Mouse (Mus musculus) myocyte (in vitro differentiated cells): ENCODE data around the gene Arfip1. TPM values are rescaled to one million over a fixed set of nuclear protein-coding genes. Genes with fewer than 3 reads are reported as not detected.

Experiments used
- H3K27me3 ChIP-seq: one replicate; pipeline ENCODE4 v1.6.1; 2011; ENCODE audit not compliant: control insufficient read depth, insufficient read depth, insufficient read length
- H3K36me3 ChIP-seq: one replicate; pipeline ENCODE4 v1.6.1; 2011; ENCODE audit not compliant: control insufficient read depth, insufficient read depth
- H3K4me2 ChIP-seq: one replicate; pipeline ENCODE4 v1.6.1; 2011; ENCODE audit warnings: low read depth, control low read depth
- H3K4me3 ChIP-seq: one replicate; pipeline ENCODE4 v1.5.1; 2011; ENCODE audit warnings: mild to moderate bottlenecking, control low read depth, moderate library complexity
- H3K79me2 ChIP-seq: one replicate; pipeline ENCODE4 v1.6.1; 2011; ENCODE audit not compliant: control insufficient read depth, insufficient read depth
- H3ac ChIP-seq: one replicate; pipeline ENCODE4 v1.6.1; 2011; ENCODE audit not compliant: control insufficient read depth, insufficient read length
- CEBPB ChIP-seq: IDR thresholded peaks from 2 replicates; pipeline ENCODE4 v1.6.1; 2011; ENCODE audit warnings: mild to moderate bottlenecking, moderate library complexity; ENCODE audit not compliant: poor library complexity, insufficient read depth, severe bottlenecking
- E2F4 ChIP-seq: IDR thresholded peaks from one replicate; pipeline ENCODE4 v1.6.1; 2011; ENCODE audit warnings: mild to moderate bottlenecking, control low read depth, moderate library complexity; ENCODE audit not compliant: insufficient read depth
- MAX ChIP-seq: IDR thresholded peaks from one replicate; pipeline ENCODE4 v1.6.1; 2011; ENCODE audit warnings: low read depth, mild to moderate bottlenecking, control low read depth
- MYOD1 ChIP-seq, 3 experiments: IDR thresholded peaks; one replicate each; pipeline ENCODE4 v1.6.1; 2011; ENCODE audit warnings: control low read depth in 2 of 3, low read depth in 2 of 3, mild to moderate bottlenecking in 2 of 3, moderate library complexity in 1 of 3; ENCODE audit not compliant: insufficient read length in 2 of 3, control insufficient read depth in 1 of 3
- MYOG ChIP-seq, 3 experiments: IDR thresholded peaks; one replicate each; pipeline ENCODE4 v1.6.1; 2011; ENCODE audit warnings: control low read depth in 2 of 3, low read depth in 2 of 3, mild to moderate bottlenecking in 2 of 3; ENCODE audit not compliant: insufficient read length in 2 of 3, control insufficient read depth in 1 of 3, insufficient read depth in 1 of 3
- POLR2A ChIP-seq: IDR thresholded peaks from one replicate; pipeline ENCODE4 v1.6.1; 2011; ENCODE audit warnings: low read depth, mild to moderate bottlenecking, control low read depth, moderate library complexity; ENCODE audit not compliant: insufficient read length
- POLR2AphosphoS2 ChIP-seq: IDR thresholded peaks from one replicate; pipeline ENCODE4 v1.6.1; 2011; ENCODE audit warnings: low read depth, control low read depth; ENCODE audit not compliant: insufficient read length
- REST ChIP-seq: IDR thresholded peaks from one replicate; pipeline ENCODE4 v1.6.1; 2011; ENCODE audit warnings: mild to moderate bottlenecking, control low read depth, moderate library complexity; ENCODE audit not compliant: insufficient read depth, insufficient read length
- SRF ChIP-seq: IDR thresholded peaks from one replicate; pipeline ENCODE4 v1.6.1; 2011; ENCODE audit warnings: low read depth; ENCODE audit not compliant: control insufficient read depth, insufficient read length
- TCF12 ChIP-seq: IDR thresholded peaks from one replicate; pipeline ENCODE4 v1.6.1; 2011; ENCODE audit warnings: mild to moderate bottlenecking, control low read depth; ENCODE audit not compliant: poor library complexity, insufficient read depth, severe bottlenecking
- TCF3 ChIP-seq: IDR thresholded peaks from one replicate; pipeline ENCODE4 v1.6.1; 2011; ENCODE audit warnings: low read depth, control low read depth; ENCODE audit not compliant: insufficient read length
- USF1 ChIP-seq: IDR thresholded peaks from one replicate; pipeline ENCODE4 v1.6.1; 2011; ENCODE audit warnings: low read depth, mild to moderate bottlenecking, control low read depth, moderate library complexity
- polyA plus RNA-seq: library from polyadenylated mRNA; unstranded; fragments of >200 nt; fragmentation: generic; extraction: Trizol; gene quantifications from one replicate; pipeline ENCODE4 v1.2.1, GENCODE M21; 2012; ENCODE audit warnings: missing spikeins

Gene Arfip1
- polyA plus RNA-seq, 1 experiment: 28.2 TPM

GRCm38 (mm10) chr3:84471146-84471545 is 111.3 kb downstream of the Arfip1 start:
- no peak overlapping the region for H3K4me2 ChIP-seq
- H3K27me3 ChIP-seq: no peaks in the 10 kb centered on the region
- no peak overlapping the region for H3K4me3 ChIP-seq
- H3ac ChIP-seq: no peak overlapping the region
- H3K79me2 ChIP-seq: no peaks in the 10 kb centered on the region
- TF ChIP-seq SRF (no peak), TCF12 (no peak), POLR2A (no peak), USF1 (no peak), CEBPB (no peak), MYOD1 (IDR thresholded peaks at IDR 0.05; ENCODE audit: control insufficient read depth in 1 of 3, insufficient read length in 2 of 3, low read depth in 2 of 3) (no peak)
- H3K36me3 ChIP-seq: no peaks in the 10 kb centered on the region

DNA sequence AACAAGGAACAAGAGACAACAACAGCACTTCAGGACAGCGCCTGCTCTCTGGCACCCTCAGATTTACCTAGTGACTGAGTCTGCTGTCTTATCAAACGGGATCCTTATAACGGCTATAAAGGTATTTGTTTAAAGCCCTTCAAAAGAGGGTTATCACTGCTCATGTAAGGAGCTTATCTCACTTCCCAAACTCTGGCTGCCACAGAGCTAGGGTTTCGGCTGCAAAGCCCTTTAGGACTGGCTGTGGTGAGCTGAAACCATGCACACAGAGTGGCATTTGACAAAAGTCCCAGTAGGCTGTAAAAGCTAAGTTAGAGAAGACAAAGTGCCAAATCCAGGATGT is 114.3 kb downstream of the Arfip1 start:
- H3K27me3 ChIP-seq: no peaks in the 10 kb centered on the region
- TF ChIP-seq REST (no peak), POLR2AphosphoS2 (no peak), E2F4 (no peak), TCF3 (no peak), MYOD1 (IDR thresholded peaks at IDR 0.05; ENCODE audit: control insufficient read depth in 1 of 3, insufficient read length in 2 of 3, low read depth in 2 of 3) (no peak), POLR2A (no peak), CEBPB (no peak), SRF (no peak), TCF12 (no peak), MYOG (IDR thresholded peaks at IDR 0.05; ENCODE audit: control insufficient read depth in 1 of 3, insufficient read depth in 1 of 3, insufficient read length in 2 of 3, low read depth in 2 of 3) (no peak), USF1 (no peak), MAX (no peak)

DNA sequence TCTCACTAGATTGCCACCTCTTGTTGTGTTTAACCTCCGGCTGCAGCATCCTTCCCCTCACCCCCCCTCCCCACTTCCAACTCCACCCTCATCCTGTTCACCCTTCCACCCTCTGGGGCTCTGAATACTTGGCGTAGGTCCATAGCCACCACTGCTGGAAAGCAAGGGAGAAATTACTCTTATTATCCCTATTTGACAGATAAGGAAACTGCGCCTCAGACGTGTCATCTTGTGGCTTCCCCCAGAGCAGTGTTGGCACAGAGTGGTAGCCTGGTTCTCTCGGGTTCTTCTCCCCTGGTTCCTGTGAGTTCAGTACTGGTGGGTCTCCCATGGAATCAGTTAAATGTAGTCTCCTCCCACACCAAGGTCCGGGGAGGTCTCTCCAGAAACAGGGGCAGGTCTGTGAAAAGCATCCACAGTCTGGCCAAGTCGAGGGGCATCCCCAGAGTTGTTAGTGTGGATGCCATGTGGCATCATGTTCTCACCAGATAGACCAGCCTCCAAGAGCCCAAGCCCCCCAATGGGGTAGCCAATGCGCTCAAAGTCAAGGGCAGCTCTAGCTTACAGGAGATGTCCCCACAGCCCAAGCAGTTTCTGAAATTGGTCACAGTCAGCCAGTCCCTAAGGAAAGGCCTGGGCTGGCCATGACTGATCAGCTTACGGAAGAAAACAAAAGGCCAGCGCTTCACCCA is 114.9 kb downstream of the Arfip1 start:
- Histone ChIP-seq H3K4me3 (no peak overlapping the region), H3K4me2 (no peak overlapping the region), H3K79me2 (no peaks in the 10 kb centered on the region), H3K27me3 (no peaks in the 10 kb centered on the region), H3ac (no peak overlapping the region), H3K36me3 (no peaks in the 10 kb centered on the region)
- no peak for TF ChIP-seq E2F4
- TF ChIP-seq MYOG (IDR thresholded peaks at IDR 0.05; ENCODE audit: control insufficient read depth in 1 of 3, insufficient read depth in 1 of 3, insufficient read length in 2 of 3, low read depth in 2 of 3): no peak
- TF ChIP-seq MAX: no peak
- TF ChIP-seq USF1: no peak
- no peak for TF ChIP-seq REST
- TF ChIP-seq POLR2A: no peak
- TF ChIP-seq MYOD1 (IDR thresholded peaks at IDR 0.05; ENCODE audit: control insufficient read depth in 1 of 3, insufficient read length in 2 of 3, low read depth in 2 of 3): no peak
- TF ChIP-seq SRF: no peak

More for the DNA sequence above, 114.3 kb downstream of the Arfip1 start:
- Histone ChIP-seq H3K4me3 (no peak overlapping the region), H3K36me3 (no peaks in the 10 kb centered on the region), H3K79me2 (no peaks in the 10 kb centered on the region), H3K4me2 (no peak overlapping the region), H3ac (no peak overlapping the region)

GRCm38 (mm10) chr3:84465822-84466500 is 116.5 kb downstream of the Arfip1 start:
- no peaks in the 10 kb centered on the region for H3K27me3 ChIP-seq
- no peak for TF ChIP-seq USF1
- no peak for TF ChIP-seq MYOD1 (IDR thresholded peaks at IDR 0.05; ENCODE audit: control insufficient read depth in 1 of 3, insufficient read length in 2 of 3, low read depth in 2 of 3)
- no peak for TF ChIP-seq POLR2AphosphoS2
- no peak for TF ChIP-seq TCF3
- no peak for TF ChIP-seq POLR2A
- TF ChIP-seq MAX: no peak
- TF ChIP-seq E2F4: no peak
- TF ChIP-seq SRF: no peak
- TF ChIP-seq TCF12: no peak
- TF ChIP-seq CEBPB: no peak
- TF ChIP-seq REST: no peak
- no peak for TF ChIP-seq MYOG (IDR thresholded peaks at IDR 0.05; ENCODE audit: control insufficient read depth in 1 of 3, insufficient read depth in 1 of 3, insufficient read length in 2 of 3, low read depth in 2 of 3)
- no peaks in the 10 kb centered on the region for H3K36me3 ChIP-seq
- no peak overlapping the region for H3ac ChIP-seq
- no peak overlapping the region for H3K4me2 ChIP-seq
- H3K79me2 ChIP-seq: no peaks in the 10 kb centered on the region
- no peak overlapping the region for H3K4me3 ChIP-seq
